Mouse (Mus musculus) heart, embryonic 15.5 days (tissue): ENCODE results near the gene Pdpr. TPM values are rescaled to one million over a fixed set of nuclear protein-coding genes. Genes with fewer than 3 reads are reported as not detected.

Experiments used
- ATAC-seq: fragments of 200-750 bp; cut with Nextera tagmentation; replicated peaks from 2 replicates; pipeline ENCODE4 v1.8.0; 2017; ENCODE audit warnings: low read depth, moderate TSS enrichment; ENCODE audit not compliant: insufficient number of reproducible peaks, insufficient read depth, low FRiP score
- H3K27ac ChIP-seq: fragments of 300-500 bp; sonication (generic); 2 replicates; pipeline ENCODE4 v1.5.1; 2015; ENCODE audit warnings: mild to moderate bottlenecking, inconsistent platforms
- H3K27me3 ChIP-seq: fragments of 300-500 bp; sonication (generic); 2 replicates; pipeline ENCODE4 v1.6.1; 2015; ENCODE audit warnings: inconsistent platforms
- H3K36me3 ChIP-seq: fragments of 300-500 bp; sonication (generic); 2 replicates; pipeline ENCODE4 v1.6.1; 2015; ENCODE audit warnings: mild to moderate bottlenecking, inconsistent platforms
- H3K4me1 ChIP-seq: fragments of 300-500 bp; sonication (generic); replicated peaks from 2 replicates; pipeline ENCODE4 v1.6.1; 2015; ENCODE audit warnings: inconsistent platforms
- H3K4me2 ChIP-seq: fragments of 300-500 bp; sonication (generic); 2 replicates; pipeline ENCODE4 v1.6.1; 2015; ENCODE audit warnings: inconsistent platforms, mild to moderate bottlenecking, moderate library complexity
- H3K4me3 ChIP-seq: fragments of 300-500 bp; sonication (generic); 2 replicates; pipeline ENCODE4 v1.5.1; 2015; ENCODE audit warnings: mild to moderate bottlenecking, inconsistent platforms
- H3K9ac ChIP-seq: fragments of 300-500 bp; sonication (generic); 2 replicates; pipeline ENCODE4 v1.6.1; 2015; ENCODE audit warnings: mild to moderate bottlenecking, inconsistent platforms
- H3K9me3 ChIP-seq: fragments of 300-500 bp; sonication (generic); replicated peaks from 2 replicates; pipeline ENCODE4 v1.6.1; 2016; ENCODE audit warnings: inconsistent platforms
- WGBS: fragments of 180-500 bp; shearing (Covaris S2); methylation state at CpG from one replicate; pipeline ENCODE4 v1.1.7; 2015; ENCODE audit warnings: mixed read lengths; 5-methylcytosine and 5-hydroxymethylcytosine counted together
- polyA plus RNA-seq: library from polyadenylated mRNA; unstranded; fragments of >200 nt; fragmentation: Nextera tagmentation; extraction: Ambion mirVana; gene quantifications from 2 replicates; pipeline ENCODE4 v1.2.1, GENCODE M21; 2015

The Pdpr gene
- 10.2 and 11.9 TPM in 2 replicates for polyA plus RNA-seq

GRCm38 (mm10) chr8:111093865-111094718, at the start of gene Pdpr:
Pdpr (plus strand) TSS chr8:111094630.
- H3K4me3 ChIP-seq = peak within 1 kb of the TSS; percentile 74
- H3K27me3 ChIP-seq = no peaks in the 10 kb centered on the region
- peak within 1 kb of the TSS; percentile 96 for H3K4me2 ChIP-seq
- no peaks in the 10 kb centered on the region for H3K9me3 ChIP-seq
- peak within 1 kb of the TSS; percentile 75 for H3K9ac ChIP-seq
- no peaks in the 10 kb centered on the region for H3K36me3 ChIP-seq
- WGBS = 6% methylated on average over 67 of the region's 72 CpGs
- H3K4me1 ChIP-seq = peaks cover 16% of the 10 kb centered on the region
- peak within 1 kb of the TSS; percentile 78 for H3K27ac ChIP-seq
- ATAC-seq = peak; percentile 90

GRCm38 (mm10) chr8:111048694-111049093, 45.7 kb upstream of the Pdpr start:
- Histone ChIP-seq H3K9ac (no peak overlapping the region), H3K4me3 (no peak overlapping the region), H3K27ac (no peak overlapping the region), H3K4me2 (no peak overlapping the region), H3K9me3 (no peaks in the 10 kb centered on the region), H3K27me3 (no peaks in the 10 kb centered on the region), H3K36me3 (peaks cover 96% of the 10 kb centered on the region), H3K4me1 (no peaks in the 10 kb centered on the region)
- 94% methylated on average over 2 of the region's 2 CpGs for WGBS
- ATAC-seq = no peak

- Histone ChIP-seq H3K4me1 (no peaks in the 10 kb centered on the region), H3K9ac (no peak overlapping the region), H3K4me2 (no peak overlapping the region), H3K4me3 (no peak overlapping the region), H3K27me3 (no peaks in the 10 kb centered on the region), H3K9me3 (no peaks in the 10 kb centered on the region), H3K36me3 (peaks cover 96% of the 10 kb centered on the region), H3K27ac (no peak overlapping the region)
- no peak for ATAC-seq
- WGBS = 93% methylated on average over 7 of the region's 7 CpGs
Observed at GRCm38 (mm10) chr8:111049106-111049505, 45.3 kb upstream of the Pdpr start.

- Histone ChIP-seq H3K9ac (no peak overlapping the region), H3K27ac (no peak overlapping the region), H3K9me3 (no peaks in the 10 kb centered on the region), H3K27me3 (no peaks in the 10 kb centered on the region), H3K4me2 (no peak overlapping the region), H3K4me1 (peaks cover 17% of the 10 kb centered on the region), H3K36me3 (peaks cover 62% of the 10 kb centered on the region), H3K4me3 (no peak overlapping the region)
- WGBS = 92% methylated on average over 12 of the region's 12 CpGs
- ATAC-seq = no peak
Observed at GRCm38 (mm10) chr8:111053827-111054518, 40.5 kb upstream of the Pdpr start.

GRCm38 (mm10) chr8:111055031-111055634, 39.3 kb upstream of the Pdpr start:
- no peaks in the 10 kb centered on the region for H3K27me3 ChIP-seq
- H3K9ac ChIP-seq = no peak overlapping the region
- H3K36me3 ChIP-seq = peaks cover 51% of the 10 kb centered on the region
- 85% methylated on average over 17 of the region's 17 CpGs for WGBS
- no peak for ATAC-seq
- H3K27ac ChIP-seq = no peak overlapping the region
- H3K9me3 ChIP-seq = no peaks in the 10 kb centered on the region
- H3K4me2 ChIP-seq = no peak overlapping the region
- peaks cover 20% of the 10 kb centered on the region for H3K4me1 ChIP-seq
- H3K4me3 ChIP-seq = no peak overlapping the region

GRCm38 (mm10) chr8:111055661-111056060, 38.8 kb upstream of the Pdpr start:
- peaks cover 45% of the 10 kb centered on the region for H3K36me3 ChIP-seq
- no peak overlapping the region; the same call in 1 of the 2 replicates for H3K9ac ChIP-seq
- no peak overlapping the region for H3K4me2 ChIP-seq
- H3K27me3 ChIP-seq = no peaks in the 10 kb centered on the region
- no peaks in the 10 kb centered on the region for H3K9me3 ChIP-seq
- peak overlapping the region; percentile 92 for H3K4me3 ChIP-seq
- 63% methylated on average over 2 of the region's 2 CpGs for WGBS
- no peak overlapping the region for H3K27ac ChIP-seq
- no peak for ATAC-seq
- peaks cover 20% of the 10 kb centered on the region for H3K4me1 ChIP-seq

GRCm38 (mm10) chr8:111056158-111056663, 38.2 kb upstream of the Pdpr start, which contains the start of gene Exosc6:
Exosc6 (plus strand) TSS chr8:111056339.
- peak; percentile 88 for ATAC-seq
- H3K4me2 ChIP-seq = peak within 1 kb of the TSS; percentile 90
- peak within 1 kb of the TSS; percentile 74 for H3K9ac ChIP-seq
- peaks cover 41% of the 10 kb centered on the region for H3K36me3 ChIP-seq
- H3K27ac ChIP-seq = peak within 1 kb of the TSS; percentile 87
- H3K4me1 ChIP-seq = peaks cover 24% of the 10 kb centered on the region
- under 1% methylated on average over 68 of the region's 68 CpGs for WGBS
- no peaks in the 10 kb centered on the region for H3K27me3 ChIP-seq
- H3K9me3 ChIP-seq = no peaks in the 10 kb centered on the region
- peak within 1 kb of the TSS; percentile 92 for H3K4me3 ChIP-seq

- peak; percentile 71 for ATAC-seq
- Histone ChIP-seq H3K9ac (peak overlapping the region; percentile 74), H3K4me1 (peaks cover 27% of the 10 kb centered on the region), H3K36me3 (peaks cover 36% of the 10 kb centered on the region), H3K4me2 (peak overlapping the region; percentile 90), H3K27me3 (no peaks in the 10 kb centered on the region), H3K4me3 (peak overlapping the region; percentile 92), H3K27ac (peak overlapping the region; percentile 87), H3K9me3 (no peaks in the 10 kb centered on the region)
- under 1% methylated on average over 56 of the region's 63 CpGs for WGBS
Observed at GRCm38 (mm10) chr8:111056691-111057293, 37.6 kb upstream of the Pdpr start.

- Histone ChIP-seq H3K9me3 (no peaks in the 10 kb centered on the region), H3K4me2 (no peak overlapping the region), H3K27ac (no peak overlapping the region), H3K4me3 (no peak overlapping the region), H3K9ac (no peak overlapping the region), H3K36me3 (peaks cover 14% of the 10 kb centered on the region), H3K27me3 (no peaks in the 10 kb centered on the region), H3K4me1 (peaks cover 31% of the 10 kb centered on the region)
- WGBS = 46% methylated on average over 2 of the region's 2 CpGs
- no peak for ATAC-seq
Observed at GRCm38 (mm10) chr8:111058946-111059572, 35.4 kb upstream of the Pdpr start.

GRCm38 (mm10) chr8:111061688-111062071, 32.8 kb upstream of the Pdpr start:
- Histone ChIP-seq H3K4me3 (peak overlapping the region; percentile 71), H3K9ac (peak overlapping the region; percentile 53), H3K4me2 (peak overlapping the region; percentile 83), H3K36me3 (no peaks in the 10 kb centered on the region), H3K27me3 (no peaks in the 10 kb centered on the region), H3K9me3 (no peaks in the 10 kb centered on the region), H3K4me1 (peaks cover 31% of the 10 kb centered on the region), H3K27ac (no peak overlapping the region)
- no peak for ATAC-seq
- under 1% methylated on average over 14 of the region's 14 CpGs for WGBS
